Mouse (Mus musculus): Measurements from ENCODE around the gene A930018P22Rik. TPM values are rescaled to one million over a fixed set of nuclear protein-coding genes. Genes with fewer than 3 reads are reported as not detected.
"Not testable (repeated sequence)": the region's sequence is repeated elsewhere in the genome, so short reads cannot be mapped to it uniquely, and the experiment has no call there.

A930018P22Rik gene
- polyA plus RNA-seq, 1 experiment from 2014 or later: not detected

DNA sequence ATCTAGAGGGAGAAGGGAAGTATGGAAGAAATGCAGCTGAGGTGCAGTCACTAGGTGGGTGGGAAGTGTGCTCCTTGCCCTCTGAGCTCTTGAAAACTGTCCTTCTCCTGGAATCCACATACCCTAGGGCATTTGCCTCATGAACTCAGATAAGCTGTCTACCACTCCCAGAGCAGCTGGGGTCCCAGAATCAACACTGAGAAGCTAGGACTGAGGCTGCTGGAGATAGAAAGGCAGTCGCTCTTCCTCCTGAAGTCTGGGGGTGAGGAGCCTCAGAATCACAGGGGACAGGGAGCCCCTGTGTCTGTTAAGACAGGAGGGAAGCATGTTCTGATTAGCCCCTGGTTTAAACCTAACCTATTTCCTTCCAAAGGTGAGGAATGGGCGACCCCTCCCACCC lies 13.0 kb upstream of the A930018P22Rik start:
- H3K4me3 ChIP-seq (ENCODE audit: low read depth, low read length): no peak overlapping the region
- H3K36me3 ChIP-seq (replicated peaks; ENCODE audit: control insufficient read depth, insufficient read depth, low read depth, low read length): no peaks in the 10 kb centered on the region
- DNase-seq (ENCODE audit: low spot score) (no peak), ATAC-seq (replicated peaks; ENCODE audit: insufficient number of reproducible peaks, low FRiP score, low TSS enrichment, low read depth) (no peak)
- no peaks in the 10 kb centered on the region for H3K27me3 ChIP-seq (ENCODE audit: control insufficient read depth, insufficient read depth, low read length)
- no peaks in the 10 kb centered on the region for H3K9me3 ChIP-seq (replicated peaks; ENCODE audit: control insufficient read depth, low read length)
- WGBS: 65% methylated on average over 2 of the region's 2 CpGs
- H3K4me1 ChIP-seq (ENCODE audit: control insufficient read depth, insufficient read depth, low read length): no peaks in the 10 kb centered on the region
- no peak overlapping the region for H3K27ac ChIP-seq (replicated peaks; ENCODE audit: low read depth, low read length)
- H3K9ac ChIP-seq (replicated peaks; ENCODE audit: low read length): no peak overlapping the region
- no peak overlapping the region for H3K4me2 ChIP-seq (ENCODE audit: low read depth, low read length)

DNA sequence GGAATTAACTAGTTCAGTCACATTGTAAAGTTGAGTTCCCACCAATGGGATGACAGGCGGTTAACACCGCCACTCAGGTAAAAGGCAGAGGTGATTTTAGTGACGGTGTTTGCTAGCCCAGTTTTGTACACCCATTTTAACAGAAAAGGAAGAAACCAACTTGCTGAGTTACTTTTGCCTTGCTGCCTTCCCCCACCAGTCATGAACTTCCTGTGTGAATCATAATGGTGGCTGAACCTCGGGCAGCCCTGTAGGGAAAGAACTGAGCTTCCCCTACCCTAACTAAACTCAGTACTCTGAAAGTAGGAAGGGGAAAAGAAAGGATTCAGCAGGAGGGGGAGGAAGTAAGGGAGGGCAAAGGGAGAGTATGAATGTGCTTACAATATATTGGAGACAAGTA lies 12.5 kb upstream of the A930018P22Rik start:
- H3K9ac ChIP-seq (replicated peaks; ENCODE audit: low read length): no peak overlapping the region
- no peak overlapping the region for H3K4me3 ChIP-seq (ENCODE audit: low read depth, low read length)
- H3K36me3 ChIP-seq (replicated peaks; ENCODE audit: control insufficient read depth, insufficient read depth, low read depth, low read length): no peaks in the 10 kb centered on the region
- H3K9me3 ChIP-seq (replicated peaks; ENCODE audit: control insufficient read depth, low read length): no peaks in the 10 kb centered on the region
- 89% methylated on average over 4 of the region's 4 CpGs for WGBS
- H3K27ac ChIP-seq (replicated peaks; ENCODE audit: low read depth, low read length): no peak overlapping the region
- ATAC-seq (replicated peaks; ENCODE audit: insufficient number of reproducible peaks, low FRiP score, low TSS enrichment, low read depth) (no peak), DNase-seq (ENCODE audit: low spot score) (no peak)
- H3K4me2 ChIP-seq (ENCODE audit: low read depth, low read length): no peak overlapping the region
- no peaks in the 10 kb centered on the region for H3K27me3 ChIP-seq (ENCODE audit: control insufficient read depth, insufficient read depth, low read length)
- no peaks in the 10 kb centered on the region for H3K4me1 ChIP-seq (ENCODE audit: control insufficient read depth, insufficient read depth, low read length)

DNA sequence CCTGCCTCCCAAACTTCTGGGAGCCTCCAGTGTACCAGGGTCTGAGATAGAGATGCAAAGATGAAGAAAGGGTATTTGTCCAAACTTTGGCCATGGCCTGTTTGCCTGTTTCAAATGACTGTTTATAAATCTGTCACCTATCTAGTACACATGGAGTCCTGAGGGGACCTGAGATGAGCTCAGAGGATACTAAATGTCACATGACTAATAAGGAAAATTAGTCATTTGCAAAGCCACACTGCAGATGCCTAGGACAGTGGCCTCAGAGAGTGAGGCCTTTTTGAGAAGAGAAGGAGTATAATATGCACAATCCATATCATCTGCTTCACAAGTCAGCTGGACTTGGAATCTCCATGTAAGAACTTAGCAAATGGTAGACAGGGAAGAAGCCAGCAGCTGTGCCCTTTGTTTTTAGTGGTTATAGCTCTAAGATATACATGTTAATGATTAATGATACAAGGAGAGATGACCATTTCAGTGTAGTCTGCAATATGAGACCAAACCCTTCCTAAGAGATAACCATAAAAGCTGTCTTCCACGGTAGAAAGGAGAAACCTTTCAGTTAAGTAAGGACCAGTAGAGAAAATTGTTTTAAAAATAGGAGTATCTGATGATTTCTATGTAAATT lies 11.3 kb upstream of the A930018P22Rik start:
- not testable (repeated sequence) for H3K27ac ChIP-seq (replicated peaks; ENCODE audit: low read depth, low read length); ATAC-seq (replicated peaks; ENCODE audit: insufficient number of reproducible peaks, low FRiP score, low TSS enrichment, low read depth); H3K4me3 ChIP-seq (ENCODE audit: low read depth, low read length); DNase-seq (ENCODE audit: low spot score); H3K9me3 ChIP-seq (replicated peaks; ENCODE audit: control insufficient read depth, low read length); H3K4me1 ChIP-seq (ENCODE audit: control insufficient read depth, insufficient read depth, low read length); H3K4me2 ChIP-seq (ENCODE audit: low read depth, low read length); H3K36me3 ChIP-seq (replicated peaks; ENCODE audit: control insufficient read depth, insufficient read depth, low read depth, low read length); H3K9ac ChIP-seq (replicated peaks; ENCODE audit: low read length); H3K27me3 ChIP-seq (ENCODE audit: control insufficient read depth, insufficient read depth, low read length)
- WGBS: no CpG with 5 or more reads among the region's 1 CpGs

DNA sequence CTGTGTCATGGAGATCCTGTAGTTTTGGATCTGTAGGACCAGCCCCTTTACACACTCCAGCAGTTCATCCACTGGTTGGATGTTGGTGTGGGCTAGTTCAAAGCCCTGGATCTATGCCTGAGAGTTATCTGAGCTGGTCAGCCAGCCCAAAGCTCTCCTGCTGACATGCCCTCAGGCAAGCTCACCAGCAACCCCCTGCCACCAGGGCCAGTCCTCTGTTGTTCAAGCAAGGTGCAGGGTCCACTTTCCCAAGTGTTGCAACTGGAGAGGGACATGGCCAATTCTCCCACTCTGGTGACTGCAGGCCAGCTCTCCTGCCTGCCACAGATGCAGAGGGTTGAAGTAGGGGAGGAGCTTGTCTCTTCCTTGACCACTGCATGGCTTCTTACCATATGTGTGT lies 9.0 kb upstream of the A930018P22Rik start:
- not testable (repeated sequence) for H3K9ac ChIP-seq (replicated peaks; ENCODE audit: low read length); H3K27ac ChIP-seq (replicated peaks; ENCODE audit: low read depth, low read length); H3K27me3 ChIP-seq (ENCODE audit: control insufficient read depth, insufficient read depth, low read length); H3K4me1 ChIP-seq (ENCODE audit: control insufficient read depth, insufficient read depth, low read length); H3K4me3 ChIP-seq (ENCODE audit: low read depth, low read length); H3K36me3 ChIP-seq (replicated peaks; ENCODE audit: control insufficient read depth, insufficient read depth, low read depth, low read length); H3K4me2 ChIP-seq (ENCODE audit: low read depth, low read length); ATAC-seq (replicated peaks; ENCODE audit: insufficient number of reproducible peaks, low FRiP score, low TSS enrichment, low read depth); H3K9me3 ChIP-seq (replicated peaks; ENCODE audit: control insufficient read depth, low read length); DNase-seq (ENCODE audit: low spot score)

DNA sequence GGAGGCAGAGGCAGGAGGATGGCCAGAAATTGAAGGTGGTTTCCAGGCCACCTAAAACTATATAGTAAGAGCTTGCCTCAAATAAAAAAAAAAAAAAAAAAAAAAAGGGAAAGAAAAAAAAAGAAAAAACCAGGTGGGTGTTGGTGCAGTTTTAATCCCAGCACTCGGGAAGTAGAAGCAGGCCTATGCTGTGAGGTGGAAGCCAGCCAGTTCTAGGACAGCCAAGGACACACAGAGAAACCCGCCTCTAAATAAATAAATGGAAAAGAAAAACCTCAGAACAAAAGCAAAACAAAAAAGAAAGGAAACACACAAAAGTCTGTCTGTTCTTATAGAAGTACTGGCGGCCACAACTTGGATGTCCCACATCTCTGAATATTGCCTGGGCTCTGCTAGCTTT lies 7.7 kb upstream of the A930018P22Rik start:
- Histone ChIP-seq H3K4me1 (ENCODE audit: control insufficient read depth, insufficient read depth, low read length) (no peaks in the 10 kb centered on the region), H3K9me3 (replicated peaks; ENCODE audit: control insufficient read depth, low read length) (no peaks in the 10 kb centered on the region), H3K9ac (replicated peaks; ENCODE audit: low read length) (no peak overlapping the region), H3K4me3 (ENCODE audit: low read depth, low read length) (no peak overlapping the region), H3K4me2 (ENCODE audit: low read depth, low read length) (no peak overlapping the region), H3K36me3 (replicated peaks; ENCODE audit: control insufficient read depth, insufficient read depth, low read depth, low read length) (no peaks in the 10 kb centered on the region), H3K27me3 (ENCODE audit: control insufficient read depth, insufficient read depth, low read length) (no peaks in the 10 kb centered on the region), H3K27ac (replicated peaks; ENCODE audit: low read depth, low read length) (no peak overlapping the region)
- no peak for DNase-seq (ENCODE audit: low spot score)
- no peak for ATAC-seq (replicated peaks; ENCODE audit: insufficient number of reproducible peaks, low FRiP score, low TSS enrichment, low read depth)
- WGBS: 84% methylated on average over 3 of the region's 3 CpGs

DNA sequence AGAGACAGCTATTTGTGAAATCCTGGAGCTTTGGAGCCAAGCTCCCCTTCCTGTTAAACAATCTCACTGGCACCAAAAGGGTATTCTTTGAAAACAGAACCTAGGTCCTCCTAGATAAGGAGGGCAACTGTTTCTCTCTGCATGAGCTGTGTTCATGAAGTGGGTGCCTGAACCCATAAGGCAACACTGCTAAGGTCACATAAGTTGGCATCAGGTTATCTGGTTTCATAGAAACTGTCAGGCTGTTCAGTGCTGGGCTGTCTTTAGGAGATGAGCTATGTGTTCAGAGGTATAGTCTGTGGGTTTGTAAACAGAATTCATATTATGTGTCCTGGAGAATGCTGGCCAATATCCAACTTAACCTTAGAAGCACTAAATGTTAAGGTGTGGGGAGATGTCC lies 5.4 kb upstream of the A930018P22Rik start:
- not testable (repeated sequence) for H3K27ac ChIP-seq (replicated peaks; ENCODE audit: low read depth, low read length); H3K9me3 ChIP-seq (replicated peaks; ENCODE audit: control insufficient read depth, low read length); ATAC-seq (replicated peaks; ENCODE audit: insufficient number of reproducible peaks, low FRiP score, low TSS enrichment, low read depth); H3K4me2 ChIP-seq (ENCODE audit: low read depth, low read length); H3K4me3 ChIP-seq (ENCODE audit: low read depth, low read length); DNase-seq (ENCODE audit: low spot score); H3K27me3 ChIP-seq (ENCODE audit: control insufficient read depth, insufficient read depth, low read length); H3K9ac ChIP-seq (replicated peaks; ENCODE audit: low read length); H3K36me3 ChIP-seq (replicated peaks; ENCODE audit: control insufficient read depth, insufficient read depth, low read depth, low read length); H3K4me1 ChIP-seq (ENCODE audit: control insufficient read depth, insufficient read depth, low read length)

DNA sequence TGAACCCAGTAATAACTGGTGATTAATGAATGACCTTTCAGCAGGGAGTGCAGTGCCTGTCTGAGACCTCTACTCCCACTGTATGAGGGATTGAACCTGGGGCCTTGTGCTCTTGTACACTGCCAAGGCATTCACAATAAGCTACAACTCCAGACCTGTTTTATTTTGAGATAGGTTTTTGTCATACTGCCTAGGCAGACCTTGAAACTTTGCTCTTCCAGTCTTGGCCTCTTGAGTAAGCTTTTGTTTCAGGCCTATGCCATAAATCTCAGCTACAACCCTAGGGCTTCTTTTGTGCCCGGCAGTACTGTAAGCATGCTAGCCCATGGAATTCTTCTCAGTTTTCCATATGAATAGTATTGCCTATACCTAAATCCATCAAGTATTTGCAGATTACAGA lies 3.5 kb upstream of the A930018P22Rik start:
- DNase-seq (ENCODE audit: low spot score): no peak
- no peak overlapping the region for H3K27ac ChIP-seq (replicated peaks; ENCODE audit: low read depth, low read length)
- WGBS: 84% methylated on average over 1 of the region's 1 CpGs
- no peak overlapping the region for H3K4me3 ChIP-seq (ENCODE audit: low read depth, low read length)
- no peak overlapping the region for H3K9ac ChIP-seq (replicated peaks; ENCODE audit: low read length)
- H3K4me2 ChIP-seq (ENCODE audit: low read depth, low read length): no peak overlapping the region
- no peaks in the 10 kb centered on the region for H3K9me3 ChIP-seq (replicated peaks; ENCODE audit: control insufficient read depth, low read length)
- no peaks in the 10 kb centered on the region for H3K4me1 ChIP-seq (ENCODE audit: control insufficient read depth, insufficient read depth, low read length)
- ATAC-seq (replicated peaks; ENCODE audit: insufficient number of reproducible peaks, low FRiP score, low TSS enrichment, low read depth): no peak
- no peaks in the 10 kb centered on the region for H3K27me3 ChIP-seq (ENCODE audit: control insufficient read depth, insufficient read depth, low read length)
- no peaks in the 10 kb centered on the region for H3K36me3 ChIP-seq (replicated peaks; ENCODE audit: control insufficient read depth, insufficient read depth, low read depth, low read length)

- Histone ChIP-seq H3K4me2 (ENCODE audit: low read depth, low read length) (no peak overlapping the region), H3K27me3 (ENCODE audit: control insufficient read depth, insufficient read depth, low read length) (no peaks in the 10 kb centered on the region), H3K27ac (replicated peaks; ENCODE audit: low read depth, low read length) (no peak overlapping the region), H3K4me3 (ENCODE audit: low read depth, low read length) (no peak overlapping the region), H3K4me1 (ENCODE audit: control insufficient read depth, insufficient read depth, low read length) (no peaks in the 10 kb centered on the region), H3K36me3 (replicated peaks; ENCODE audit: control insufficient read depth, insufficient read depth, low read depth, low read length) (no peaks in the 10 kb centered on the region), H3K9me3 (replicated peaks; ENCODE audit: control insufficient read depth, low read length) (no peaks in the 10 kb centered on the region), H3K9ac (replicated peaks; ENCODE audit: low read length) (no peak overlapping the region)
- DNase-seq (ENCODE audit: low spot score) (no peak), ATAC-seq (replicated peaks; ENCODE audit: insufficient number of reproducible peaks, low FRiP score, low TSS enrichment, low read depth) (no peak)
- 48% methylated on average over 6 of the region's 6 CpGs for WGBS
Observed at GRCm38 (mm10) chr2:104120312-104120711, 2.3 kb upstream of the A930018P22Rik start.

Measured in embryonic facial prominence, embryonic 11.5 days (tissue).